Mouse (Mus musculus) urinary bladder, postnatal 25 days (tissue): ENCODE results near the gene Triap1.
A peak's percentile ranks its signal among the peaks of the same experiment; 100 is the strongest.
"Not testable (repeated sequence)": the region's sequence is repeated elsewhere in the genome, so short reads cannot be mapped to it uniquely, and the experiment has no call there.

Experiments
- DNase-seq: peaks from one replicate; pipeline ENCODE4 v3.0.0; 2022; ENCODE audit warnings: low spot score

Gene Triap1

DNA sequence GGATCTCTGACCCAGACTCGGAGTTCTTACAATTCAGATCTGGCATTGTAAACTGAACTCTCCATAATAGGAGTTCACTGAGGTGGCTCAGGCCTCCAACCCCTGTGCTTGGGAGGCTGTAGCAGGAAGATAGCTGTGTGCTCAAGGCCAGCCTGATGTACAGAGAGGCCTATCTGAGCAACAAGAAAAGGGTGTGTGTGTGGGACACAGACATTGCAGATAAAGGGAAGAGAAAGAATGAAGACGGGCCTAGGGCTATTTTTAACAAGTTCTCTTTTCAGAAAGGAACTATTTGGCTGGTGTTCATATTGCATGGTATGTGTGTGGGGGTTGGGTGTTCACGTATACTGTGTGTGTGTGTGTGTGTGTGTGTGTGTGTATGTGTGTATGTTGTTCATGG, 7.4 kb upstream of the Triap1 start:
- DNase-seq = no peak

DNA sequence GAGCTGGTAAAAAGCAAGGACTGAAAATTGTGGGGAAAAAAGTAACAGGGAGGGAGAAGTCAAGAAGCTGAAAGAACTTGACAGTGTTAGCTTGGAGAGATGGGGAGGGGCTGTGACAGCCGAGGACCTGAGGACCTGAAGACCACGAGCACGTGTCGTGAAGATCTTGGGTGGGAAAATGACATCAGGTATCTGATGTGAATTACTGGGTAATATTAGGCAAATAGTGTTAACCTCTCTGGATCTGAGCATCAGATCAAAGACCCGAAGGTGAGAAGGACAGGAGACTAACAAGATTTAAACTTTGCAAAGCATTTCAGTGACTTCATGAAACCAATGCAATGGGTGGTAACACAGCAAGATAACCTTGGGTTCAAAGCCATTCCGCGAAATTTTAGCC, 1.0 kb upstream of the Triap1 start:
- DNase-seq = no peak

DNA sequence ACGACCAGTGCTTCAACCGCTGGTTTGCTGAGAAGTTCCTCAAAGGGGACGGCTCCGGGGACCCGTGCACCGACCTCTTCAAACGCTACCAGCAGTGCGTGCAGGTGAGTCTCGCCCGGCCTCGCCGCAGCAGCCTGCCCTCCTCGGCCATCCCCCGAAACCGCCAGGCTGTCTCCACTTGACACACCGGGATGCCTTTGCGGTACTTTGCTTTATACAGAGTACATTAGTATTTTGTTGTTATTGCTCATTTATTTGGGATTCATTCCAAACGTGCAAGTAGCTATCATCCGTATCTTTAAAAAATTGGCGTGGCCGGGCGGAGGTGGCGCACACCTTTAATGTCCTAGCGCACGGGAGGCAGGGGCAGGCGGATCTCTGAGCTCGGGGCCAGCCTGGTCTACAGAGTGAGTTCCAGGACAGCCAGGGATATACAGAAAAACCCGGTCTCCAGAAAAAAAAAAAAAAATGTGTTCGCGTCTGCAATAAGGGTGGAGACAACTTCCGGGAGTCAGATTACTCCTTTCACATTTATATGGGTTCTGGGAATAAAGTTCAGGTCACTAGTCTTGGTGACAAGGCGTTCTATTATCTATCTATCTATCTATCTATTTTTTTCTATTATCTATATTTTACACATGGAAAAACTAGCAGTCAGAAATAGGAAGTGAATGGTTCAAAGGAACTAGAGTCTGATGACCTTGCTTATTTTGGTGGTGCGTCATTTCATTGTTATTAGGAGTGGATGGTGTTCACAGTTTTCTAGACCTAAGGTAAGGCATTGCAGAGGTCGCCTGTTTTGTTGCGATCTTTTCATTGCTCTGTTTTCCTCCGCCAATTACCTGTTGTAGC, 515 bp downstream of the Triap1 start:
- DNase-seq = no peak

DNA sequence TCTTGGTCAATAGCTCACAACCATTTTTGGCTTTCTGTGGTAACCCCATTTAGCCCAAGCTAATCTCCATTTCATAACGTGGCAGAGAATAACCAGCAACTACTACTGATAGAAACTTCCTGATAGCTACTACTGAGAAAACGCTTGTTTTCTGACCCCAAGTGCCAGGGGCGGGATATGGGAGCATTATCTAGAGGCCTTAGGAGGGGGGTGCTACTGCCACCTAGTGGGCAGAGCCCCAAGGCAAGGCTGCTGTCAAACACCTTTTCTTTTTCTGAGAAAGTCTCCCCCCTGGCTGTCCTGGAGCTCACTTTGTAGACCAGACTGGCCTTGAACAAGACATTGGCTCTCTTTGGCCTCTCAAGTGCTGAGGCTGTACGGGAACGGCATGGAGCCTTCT, 6.5 kb downstream of the Triap1 start:
- peak; percentile 76 for DNase-seq

DNA sequence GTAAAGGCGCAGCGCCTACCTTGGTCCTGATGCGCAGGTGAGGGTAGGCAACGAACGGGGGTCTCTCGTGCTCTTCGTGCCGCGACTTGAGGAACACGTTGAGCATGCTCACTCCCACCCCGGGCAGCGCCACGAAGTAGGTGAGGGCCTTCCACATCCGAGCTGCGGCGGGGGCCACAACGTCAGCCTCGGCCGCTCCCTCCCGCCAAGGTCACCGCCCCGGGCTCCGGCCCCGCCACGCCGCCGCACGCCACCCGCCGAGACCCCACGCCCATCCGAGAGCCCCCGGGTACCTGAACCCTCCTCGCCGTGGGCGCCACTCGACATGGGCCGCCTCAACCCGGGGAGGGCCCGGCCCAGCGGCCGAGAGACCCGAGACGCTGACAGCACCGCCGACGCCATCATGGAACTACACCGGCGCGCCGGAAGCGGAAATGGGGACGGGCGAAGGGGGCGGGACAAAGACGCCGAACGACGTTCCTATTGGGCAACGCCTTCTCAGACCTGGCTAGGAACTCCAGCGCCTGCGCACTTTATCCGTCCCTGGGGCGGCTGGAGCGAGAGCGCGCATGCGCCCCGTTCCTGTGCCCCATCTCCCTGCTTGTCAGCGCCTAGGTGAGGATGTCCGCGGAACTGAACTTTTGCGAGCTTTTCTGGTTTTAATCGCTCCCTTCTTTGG, 7.7 kb downstream of the Triap1 start, which contains the start of gene Cox6a1:
TSS of gene Cox6a1 (minus strand) at position 436 of the 679 bp plus-strand sequence.
- DNase-seq = peak; percentile 98

DNA sequence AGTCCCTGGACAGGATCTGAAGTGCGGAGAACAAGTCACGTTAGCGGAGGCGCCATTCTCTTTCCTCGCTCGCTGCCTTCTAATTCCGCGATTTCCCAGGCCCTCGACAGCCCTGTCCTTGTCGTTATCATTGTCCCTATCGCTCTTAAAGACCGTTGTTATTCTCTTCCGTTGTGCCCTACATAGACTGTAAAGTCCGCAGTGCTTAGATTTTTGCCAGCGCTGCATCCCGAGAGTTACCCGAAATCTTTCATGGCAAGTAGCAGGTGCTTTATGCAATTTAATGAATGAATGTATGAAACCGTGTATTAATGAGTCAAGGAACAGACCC, 8.2 kb downstream of the Triap1 start:
- no peak for DNase-seq

DNA sequence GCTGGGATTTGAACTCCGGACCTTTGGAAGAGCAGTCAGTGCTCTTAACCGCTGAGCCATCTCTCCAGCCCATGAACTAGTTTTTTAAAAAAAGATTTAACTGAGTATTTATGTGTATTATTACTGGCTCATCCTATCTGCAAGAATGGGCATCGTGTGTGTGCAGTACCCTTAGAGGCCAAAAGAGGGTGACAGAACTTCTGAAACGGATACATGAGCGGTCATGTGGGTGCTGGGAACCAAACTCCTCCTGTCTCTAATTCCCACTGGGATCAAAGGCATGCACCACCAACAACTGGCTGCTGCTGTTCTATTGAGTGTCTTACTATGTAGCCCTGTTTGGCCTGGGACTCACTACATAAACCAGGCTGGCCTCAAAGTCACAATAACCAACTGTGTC, 10.3 kb downstream of the Triap1 start:
- DNase-seq = no peak

DNA sequence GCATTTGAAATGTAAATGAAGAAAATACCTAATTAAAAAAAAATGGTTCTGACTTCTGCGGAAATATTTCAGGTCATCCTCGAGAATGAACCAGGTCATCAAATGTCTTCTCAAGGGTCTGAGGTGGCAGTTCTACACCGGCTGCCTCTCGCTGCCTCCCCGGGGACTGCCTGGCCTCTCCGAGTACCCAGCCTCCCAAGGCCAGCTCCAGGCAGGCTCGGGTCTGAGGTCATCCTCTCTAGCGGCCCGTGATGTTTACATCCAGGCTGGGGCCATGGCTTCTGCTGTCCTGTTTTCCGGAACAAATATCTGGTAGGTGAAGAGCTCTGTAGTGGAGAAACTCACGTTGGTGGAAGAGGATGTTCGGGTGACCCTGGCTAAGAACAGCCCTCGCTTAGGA, 14.0 kb downstream of the Triap1 start:
- no peak for DNase-seq

DNA sequence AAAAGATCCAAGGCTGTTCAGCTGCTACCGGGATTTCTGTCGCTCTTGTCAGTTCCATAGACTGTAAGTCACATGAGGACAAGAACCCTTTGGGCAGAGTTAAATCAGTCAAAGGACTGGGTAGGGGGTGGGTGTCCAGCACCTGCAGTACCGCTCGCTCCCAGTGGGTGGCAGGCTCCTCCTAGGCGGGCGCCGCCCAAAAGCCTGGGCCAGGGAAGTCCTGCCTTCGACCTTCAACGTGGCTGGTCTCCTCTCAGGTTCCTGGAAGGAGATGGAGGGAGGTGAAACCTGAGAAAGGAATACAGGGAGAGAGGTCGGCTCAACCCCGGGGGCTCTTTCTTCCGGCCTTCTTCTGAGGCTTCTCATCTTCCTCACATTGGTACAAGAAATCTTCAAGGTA, 17.8 kb downstream of the Triap1 start:
- peak; percentile 92 for DNase-seq

DNA sequence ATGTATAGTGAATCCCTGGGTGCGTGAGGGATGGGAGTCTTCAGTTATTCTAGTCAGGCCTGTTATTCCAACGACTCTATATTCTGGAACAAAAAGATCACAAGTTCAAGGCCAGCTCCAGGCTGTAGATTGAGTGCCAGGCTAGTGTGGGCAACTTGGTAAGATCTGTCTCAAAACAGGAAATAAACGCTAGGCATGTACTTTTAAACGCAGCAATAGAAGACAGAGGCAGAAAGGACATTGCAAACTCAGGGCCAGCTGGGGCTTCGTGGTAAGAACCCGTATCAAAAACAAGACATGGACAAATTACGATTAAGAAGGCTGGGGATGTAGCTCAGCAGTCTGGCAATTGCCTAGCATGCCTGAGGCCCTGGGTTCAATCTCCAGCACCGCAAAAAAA, 18.4 kb downstream of the Triap1 start:
- DNase-seq = no peak

DNA sequence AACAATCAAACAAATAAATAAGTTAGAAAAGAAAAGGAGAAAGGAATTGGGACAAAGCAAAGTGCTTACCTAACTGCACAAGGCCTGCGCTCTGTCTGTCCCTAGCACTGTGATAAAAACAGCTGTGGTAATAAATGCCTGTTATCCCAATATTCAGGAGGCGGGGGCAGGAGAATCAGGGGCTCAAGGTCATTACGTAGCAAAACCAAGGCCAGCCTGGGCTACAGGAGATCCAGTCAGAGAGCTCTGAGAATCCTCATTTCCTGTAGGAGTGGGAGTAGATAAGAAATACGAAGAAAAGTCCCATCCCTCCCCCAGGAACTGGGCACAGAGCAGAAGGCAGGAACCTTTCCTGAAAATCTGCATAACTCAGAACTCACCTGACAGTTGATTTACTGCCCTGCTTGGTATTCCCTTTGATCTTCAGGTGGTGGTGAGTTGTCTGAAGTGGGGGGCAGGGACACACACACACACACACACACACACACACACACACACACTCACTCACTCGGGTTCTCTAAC, 18.9 kb downstream of the Triap1 start:
- no peak for DNase-seq

DNA sequence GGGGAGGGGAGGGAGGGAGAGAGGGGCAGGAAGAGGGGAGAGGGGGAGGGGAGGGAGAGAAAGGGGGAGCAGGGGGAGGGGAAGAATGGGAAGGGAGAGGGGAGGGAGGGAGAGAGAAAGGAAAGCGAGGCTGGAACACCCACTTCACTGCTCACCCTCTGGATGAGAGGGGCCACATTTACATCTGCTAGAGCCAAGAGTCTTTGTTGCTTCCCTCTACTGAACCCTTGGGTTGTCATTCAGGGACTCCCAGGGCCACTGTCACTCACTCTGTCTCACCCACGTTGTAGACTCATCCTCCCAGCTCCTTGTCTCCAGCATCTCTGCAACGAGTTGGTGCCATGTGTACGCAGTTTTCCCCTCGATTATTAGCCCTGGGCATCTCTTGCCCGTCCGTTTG, 21.2 kb downstream of the Triap1 start:
- DNase-seq = no peak

DNA sequence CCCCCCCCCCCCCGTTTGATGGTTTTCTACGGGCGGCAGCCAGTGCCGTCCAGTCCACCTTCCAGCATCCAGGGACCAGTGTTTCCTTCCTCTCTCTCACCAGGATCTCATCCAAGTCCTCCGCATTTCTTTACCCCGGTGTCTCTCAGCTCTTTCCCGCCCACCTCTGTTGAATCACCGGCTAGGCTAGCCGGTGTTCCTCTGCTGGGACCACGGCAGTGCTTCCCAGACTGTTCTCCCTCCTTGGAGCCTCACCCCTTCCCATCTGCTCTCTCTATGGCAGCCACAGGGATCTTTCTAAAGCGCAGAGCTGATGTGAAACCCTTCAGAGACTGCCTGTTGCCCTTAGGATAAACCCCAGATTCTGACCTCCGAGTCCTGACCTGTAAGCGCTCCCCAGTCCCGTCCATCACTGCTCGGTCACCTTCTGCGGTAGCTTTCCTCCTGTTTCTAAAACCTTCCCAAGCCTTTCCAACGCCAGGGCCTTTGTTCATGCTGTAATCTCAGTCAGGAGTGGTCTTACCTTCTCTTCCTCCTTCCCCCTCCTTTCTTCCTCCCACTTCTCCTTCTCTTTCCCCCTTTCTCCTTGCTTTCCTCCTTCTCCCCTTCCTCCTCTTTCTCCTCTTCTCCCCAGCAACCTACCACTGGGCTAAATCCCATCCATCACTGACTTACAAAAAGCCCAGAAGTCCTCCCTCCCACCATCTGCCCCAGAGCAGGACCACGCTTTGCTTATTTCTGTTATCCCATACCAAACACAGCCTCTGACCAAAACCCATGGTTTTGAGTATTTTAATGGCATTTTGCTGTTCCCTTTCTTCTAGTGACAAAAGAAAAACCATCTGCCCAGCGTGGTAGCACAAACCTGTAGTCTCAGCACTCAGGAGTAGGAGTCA, 22.0 kb downstream of the Triap1 start:
- no peak for DNase-seq

DNA sequence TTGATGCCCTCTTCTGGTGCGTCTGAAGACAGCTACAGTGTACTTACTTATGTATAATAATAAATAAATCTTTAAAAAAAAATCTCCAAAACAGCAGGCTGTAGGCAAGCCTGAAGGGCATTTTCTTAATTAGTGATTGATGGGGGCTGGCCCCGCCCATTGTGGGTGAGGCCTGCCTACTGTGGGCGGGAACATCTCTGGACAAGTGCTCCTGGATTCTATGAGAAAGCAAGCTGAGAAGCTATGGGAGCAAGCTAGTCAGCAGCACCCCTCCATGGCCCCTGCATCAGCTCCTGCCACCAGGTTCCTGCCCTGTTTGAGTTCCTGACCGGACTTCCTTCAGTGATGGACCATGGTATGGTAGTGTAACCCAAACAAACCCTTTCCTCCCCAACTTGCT, 23.8 kb downstream of the Triap1 start:
- DNase-seq = no peak

DNA sequence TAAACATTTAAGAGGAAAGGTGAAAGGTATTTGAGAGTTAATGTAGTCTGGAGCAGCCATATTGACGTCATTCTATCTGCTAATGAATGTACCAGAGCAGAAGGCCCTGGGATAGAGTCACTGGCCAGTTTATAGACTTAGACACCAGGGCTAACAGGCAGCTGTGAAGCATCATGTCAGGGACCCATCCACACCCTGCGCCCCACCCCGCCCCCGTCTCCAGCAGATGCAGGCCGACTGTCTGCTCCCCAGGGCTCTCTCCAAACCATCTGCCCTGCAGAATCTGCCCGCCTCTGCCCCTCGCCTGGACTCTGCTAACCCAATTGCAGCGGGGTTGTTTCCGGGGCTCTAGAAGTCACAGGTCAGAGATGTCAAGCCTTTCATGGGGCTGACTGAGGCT, 30.7 kb downstream of the Triap1 start:
- peak; percentile 11 for DNase-seq

DNA sequence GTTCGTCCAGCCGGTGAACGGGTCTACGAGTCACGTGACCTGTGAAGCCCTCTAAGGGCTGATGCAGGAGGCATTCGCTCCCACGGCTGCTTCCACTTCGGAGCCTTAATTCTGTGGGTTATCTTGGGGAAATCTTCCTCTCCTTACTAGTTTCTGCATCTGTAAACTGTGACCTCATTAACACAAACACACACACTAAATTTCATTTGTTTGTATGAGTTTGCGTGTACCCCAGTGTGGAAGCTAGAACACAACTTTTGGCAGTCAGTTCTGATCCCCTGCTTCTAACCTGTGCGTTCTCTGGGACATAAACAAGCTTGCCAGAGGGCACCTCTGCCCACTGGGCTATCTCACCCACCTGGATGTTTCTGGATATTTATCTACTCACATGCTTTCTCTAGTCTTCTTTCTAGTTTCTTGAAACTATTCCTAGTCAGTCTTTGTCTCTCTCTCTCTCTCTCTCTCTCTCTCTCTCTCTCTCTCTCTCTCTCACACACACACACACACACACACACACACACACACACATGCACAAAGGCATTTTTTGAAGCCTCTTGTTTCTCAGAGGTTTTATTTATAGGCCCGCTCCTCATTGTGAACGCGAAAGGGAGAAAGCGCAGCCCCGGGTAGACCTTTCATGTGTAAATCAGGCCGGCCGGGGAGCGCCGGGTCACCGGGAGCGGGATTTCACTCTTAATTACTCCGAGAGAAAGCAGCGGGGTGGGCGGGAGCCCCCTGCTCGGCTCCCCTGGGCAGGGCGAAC, 32.6 kb downstream of the Triap1 start:
- DNase-seq = no peak

DNA sequence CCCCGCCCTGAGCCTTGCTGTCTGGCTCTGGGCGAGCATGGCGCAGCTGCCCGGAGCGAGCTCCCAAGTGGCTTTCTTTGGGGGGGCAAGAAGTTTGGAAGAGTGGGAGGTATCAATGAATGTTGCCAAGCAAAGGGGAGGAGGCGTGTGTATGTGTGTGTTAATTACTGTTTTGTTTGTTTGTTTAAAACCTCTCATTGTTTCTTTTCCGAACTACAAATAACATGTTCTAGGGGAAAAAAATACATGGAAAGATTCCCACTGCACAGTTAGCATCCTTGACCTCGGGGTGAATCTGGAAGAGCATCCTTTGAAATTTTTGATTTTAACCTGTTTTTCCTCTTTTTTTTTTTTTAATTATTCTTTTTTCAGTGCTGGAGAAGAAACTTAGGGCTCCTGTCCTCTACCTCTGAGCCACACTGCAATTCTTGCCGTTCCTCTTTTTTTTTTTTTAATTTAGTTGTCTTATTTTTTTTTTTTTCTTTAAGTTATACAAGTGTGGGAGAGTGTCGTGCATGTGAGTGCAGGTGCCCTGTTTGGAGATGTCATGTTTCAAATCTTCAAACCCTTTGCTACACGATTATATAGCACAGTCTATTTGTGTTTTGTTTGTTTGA, 33.3 kb downstream of the Triap1 start:
- no peak for DNase-seq

DNA sequence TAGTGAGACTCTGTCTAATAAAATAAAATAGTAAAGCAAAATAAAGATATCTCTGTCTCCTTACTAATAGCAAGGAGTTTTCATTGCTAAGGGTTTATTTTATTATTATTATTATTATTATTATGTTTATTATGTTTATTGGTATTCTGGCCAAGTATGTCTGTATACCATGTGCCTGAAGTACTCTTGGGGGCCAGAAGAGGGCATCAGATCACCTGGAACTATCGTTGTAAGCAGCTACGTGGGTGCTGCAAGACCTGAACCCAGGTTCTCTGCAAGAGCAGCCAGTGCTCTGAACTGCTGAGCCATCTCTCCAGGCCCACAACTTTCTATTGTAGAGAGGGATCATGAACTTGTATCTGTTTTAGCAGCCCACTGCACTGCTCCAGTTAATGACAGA, 34.4 kb downstream of the Triap1 start:
- DNase-seq = no peak

DNA sequence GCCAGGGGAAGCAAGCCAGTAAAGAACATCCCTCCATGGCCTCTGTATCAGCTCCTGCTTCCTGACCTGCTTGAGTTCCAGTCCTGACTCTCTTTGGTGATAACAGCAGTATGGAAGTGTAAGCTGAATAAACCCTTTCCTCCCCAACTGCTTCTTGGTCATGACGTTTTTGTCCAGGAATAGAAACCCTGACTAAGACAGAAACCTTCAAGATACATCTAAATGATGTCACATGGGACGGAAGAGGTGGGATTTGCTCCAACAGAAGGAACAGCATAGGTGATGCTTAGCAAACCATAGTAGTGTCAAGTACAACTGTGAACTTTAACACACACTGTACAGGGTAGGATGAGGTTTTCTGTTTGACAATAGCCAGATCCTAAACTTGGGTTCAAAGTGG, 37.9 kb downstream of the Triap1 start:
- DNase-seq = not testable (repeated sequence)

DNA sequence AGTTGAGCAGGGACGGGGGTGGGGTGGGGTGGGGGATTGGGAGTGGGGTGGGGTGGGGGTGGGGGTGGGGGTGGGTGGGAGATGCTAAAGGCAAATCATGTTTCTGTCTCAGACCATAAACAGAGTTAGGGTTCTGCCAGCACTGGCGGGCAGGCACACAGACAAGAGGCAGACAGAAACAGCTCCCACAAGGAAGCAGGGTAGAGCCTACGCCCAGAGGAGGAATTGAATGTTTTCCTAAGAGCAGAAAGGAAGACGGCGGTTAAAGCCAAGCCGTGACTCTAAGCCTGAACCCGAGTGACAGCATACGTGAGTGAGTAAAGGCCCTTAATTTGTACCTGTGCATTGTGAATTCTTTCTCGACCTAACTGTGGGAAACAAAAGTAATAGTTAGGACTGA, 50.9 kb downstream of the Triap1 start:
- DNase-seq = no peak

DNA sequence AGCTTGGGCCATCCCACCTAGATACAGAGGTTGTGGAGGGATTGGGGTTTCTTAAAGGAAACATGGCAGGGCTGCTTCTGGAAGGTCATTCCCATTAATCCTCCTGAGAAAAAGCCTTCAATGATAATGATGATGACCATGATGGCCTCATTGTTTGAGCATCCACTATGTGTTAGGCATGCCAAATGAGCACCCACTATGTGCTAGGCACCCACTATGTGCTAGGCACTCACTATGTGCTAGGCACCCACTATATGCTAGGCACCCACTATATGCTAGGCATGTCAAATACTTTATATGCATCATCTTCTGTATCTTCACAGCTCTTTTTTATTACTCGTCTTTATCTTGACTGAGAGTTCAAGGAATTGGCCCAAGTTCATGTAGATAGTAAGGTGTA, 51.9 kb downstream of the Triap1 start:
- no peak for DNase-seq
